Mouse (Mus musculus) small intestine, adult 2 months (tissue): Measurements from ENCODE around the gene Krt4.

ENCODE experiments used
- CTCF ChIP-seq: fragments of 200-500 bp; IDR thresholded peaks from 2 replicates; pipeline ENCODE4 v1.5.1; 2012; ENCODE audit warnings: low read depth, mild to moderate bottlenecking, control low read depth, inconsistent platforms, low read length, moderate library complexity, mixed read lengths; ENCODE audit not compliant: insufficient replicate concordance, insufficient read length; ENCODE audit errors: extremely low read depth
- POLR2A ChIP-seq: fragments of 200-500 bp; IDR thresholded peaks from 2 replicates; pipeline ENCODE4 v1.6.1; 2012; ENCODE audit warnings: low read depth, mild to moderate bottlenecking, control low read depth, inconsistent platforms, low read length, moderate library complexity

GRCm38 (mm10) chr15:101929087-101929486 is 4.6 kb upstream of the Krt4 start:
- no peak for TF ChIP-seq CTCF
- no peak for TF ChIP-seq POLR2A
